Mouse (Mus musculus): ENCODE measurements around the gene Gm47841.

- TF ChIP-seq POLR2A (IDR thresholded peaks at IDR 0.05; ENCODE audit: low read depth, low read length) (no peak), MAFK (IDR thresholded peaks at IDR 0.05; ENCODE audit: insufficient replicate concordance, low read length) (no peak), UBTF (IDR thresholded peaks at IDR 0.05; ENCODE audit: low read depth, low read length) (no peak), ZC3H11A (IDR thresholded peaks at IDR 0.05; ENCODE audit: low read depth, low read length) (no peak), TBP (conservative IDR thresholded peaks at IDR 0.05; ENCODE audit: low read depth, low read length) (no peak), MAZ (IDR thresholded peaks at IDR 0.05; ENCODE audit: low read depth, low read length) (no peak), CTCF (conservative IDR thresholded peaks at IDR 0.05 in 1 of 2, IDR thresholded peaks at IDR 0.05 in 1 of 2; ENCODE audit: low read depth in 2 of 2, low read length in 2 of 2) (no peak), EP300 (IDR thresholded peaks at IDR 0.05; ENCODE audit: low read length) (no peak), USF1 (IDR thresholded peaks at IDR 0.05; ENCODE audit: low read depth, low read length) (no peak)
These were observed 21.5 kb upstream of the Gm47841 start for GRCm38 (mm10) chr15:101068671-101069070.

All from CH12.LX (cell line).